Mouse (Mus musculus): ENCODE results near the gene Ticrr. TPM values are rescaled to one million over a fixed set of nuclear protein-coding genes. Genes with fewer than 3 reads are reported as not detected.

Gene Ticrr
- polyA plus RNA-seq, 1 experiment, result 19.3 TPM

DNA sequence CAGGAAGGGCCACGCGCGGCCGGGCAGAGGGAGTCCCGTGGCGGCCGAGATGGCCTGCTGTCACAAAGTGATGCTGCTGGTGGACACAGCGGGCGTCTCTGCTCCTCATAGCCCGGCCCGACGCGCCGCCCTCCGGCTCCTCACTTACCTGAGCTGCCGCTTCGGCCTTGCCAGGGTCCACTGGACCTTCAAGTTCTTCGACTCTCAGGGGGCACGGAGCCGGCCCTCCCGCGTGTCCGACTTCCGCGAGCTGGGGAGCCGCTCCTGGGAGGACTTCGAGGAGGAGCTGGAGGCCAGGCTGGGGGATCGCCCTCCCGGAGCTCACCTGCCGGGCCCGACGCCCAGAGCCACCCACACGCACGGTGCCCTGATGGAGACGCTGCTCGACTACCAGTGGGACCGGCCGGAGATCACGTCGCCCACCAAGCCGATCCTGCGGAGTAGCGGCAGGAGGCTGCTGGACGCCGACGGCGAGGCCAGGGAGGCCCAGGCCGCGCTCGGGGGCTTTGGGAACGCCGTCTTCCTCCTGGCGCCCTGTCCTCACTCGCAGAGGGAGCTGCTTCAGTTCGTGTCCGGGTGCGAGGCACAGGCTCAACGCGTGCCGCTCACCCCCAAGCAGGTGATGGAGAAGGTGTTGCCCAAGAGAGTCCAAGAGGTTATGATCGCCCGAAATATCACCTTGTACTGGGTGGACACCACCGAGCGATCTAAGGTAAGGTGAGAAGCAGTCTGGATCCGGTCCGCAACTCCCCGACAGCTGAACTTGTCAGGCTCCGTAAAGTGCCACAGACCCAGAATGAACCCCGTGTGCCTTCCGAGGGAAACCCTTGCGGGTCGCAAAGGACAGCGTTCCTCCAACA is 525 bp downstream of the Ticrr start:
- TF ChIP-seq GATA1 (IDR thresholded peaks at IDR 0.05; ENCODE audit: low read length), result no peak

DNA sequence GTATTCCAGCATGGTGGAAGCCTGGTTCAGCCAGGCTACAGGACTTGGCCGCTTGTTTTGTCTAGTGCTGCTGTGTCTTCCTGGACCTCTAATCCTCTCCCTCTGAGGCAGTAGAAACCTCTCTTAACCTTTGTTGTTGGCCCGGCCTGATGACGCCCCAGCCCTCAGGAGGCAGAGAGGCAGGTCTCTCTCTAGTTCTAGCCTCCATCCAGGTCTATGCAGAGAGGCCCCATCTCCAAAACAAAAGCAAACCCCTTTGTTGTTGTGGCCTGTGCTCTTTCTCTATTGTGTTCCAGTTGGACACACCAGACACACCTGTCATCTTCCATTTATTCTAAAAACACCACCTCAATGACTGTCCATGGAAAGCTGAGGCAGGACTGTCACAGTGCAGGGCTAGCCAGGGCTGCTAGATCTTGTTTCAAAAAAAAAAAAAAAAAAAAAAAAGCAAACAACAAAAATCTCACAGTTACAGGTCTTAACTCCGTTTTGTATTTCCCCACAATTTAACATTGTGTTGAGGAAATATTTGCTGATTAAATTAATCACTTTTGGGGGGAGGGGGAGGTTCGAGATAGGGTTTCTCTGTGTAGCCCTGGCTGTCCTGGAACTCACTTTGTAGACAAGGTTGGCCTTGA is 1.4 kb downstream of the Ticrr start:
- no peak for TF ChIP-seq GATA1 (IDR thresholded peaks at IDR 0.05; ENCODE audit: low read length)

DNA sequence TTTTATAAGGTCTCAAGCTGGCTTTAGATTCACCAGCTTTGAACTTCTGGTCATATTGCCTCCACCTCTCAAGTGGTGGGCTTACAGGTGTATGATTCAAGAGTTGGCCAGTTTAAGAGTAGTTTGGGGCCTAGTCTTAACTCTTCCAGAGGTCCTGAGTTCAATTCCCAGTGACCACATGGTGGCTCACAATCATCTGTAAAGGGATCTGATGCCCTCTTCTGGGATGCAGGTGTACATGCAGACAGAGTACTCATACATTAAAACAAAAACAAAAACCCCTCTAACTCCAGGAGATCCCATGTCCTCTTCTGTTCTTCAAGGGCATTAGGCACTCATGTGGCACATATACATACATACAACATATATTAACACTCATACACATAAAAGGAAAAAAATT is 6.7 kb downstream of the Ticrr start:
- no peak for TF ChIP-seq GATA1 (IDR thresholded peaks at IDR 0.05; ENCODE audit: low read length)

DNA sequence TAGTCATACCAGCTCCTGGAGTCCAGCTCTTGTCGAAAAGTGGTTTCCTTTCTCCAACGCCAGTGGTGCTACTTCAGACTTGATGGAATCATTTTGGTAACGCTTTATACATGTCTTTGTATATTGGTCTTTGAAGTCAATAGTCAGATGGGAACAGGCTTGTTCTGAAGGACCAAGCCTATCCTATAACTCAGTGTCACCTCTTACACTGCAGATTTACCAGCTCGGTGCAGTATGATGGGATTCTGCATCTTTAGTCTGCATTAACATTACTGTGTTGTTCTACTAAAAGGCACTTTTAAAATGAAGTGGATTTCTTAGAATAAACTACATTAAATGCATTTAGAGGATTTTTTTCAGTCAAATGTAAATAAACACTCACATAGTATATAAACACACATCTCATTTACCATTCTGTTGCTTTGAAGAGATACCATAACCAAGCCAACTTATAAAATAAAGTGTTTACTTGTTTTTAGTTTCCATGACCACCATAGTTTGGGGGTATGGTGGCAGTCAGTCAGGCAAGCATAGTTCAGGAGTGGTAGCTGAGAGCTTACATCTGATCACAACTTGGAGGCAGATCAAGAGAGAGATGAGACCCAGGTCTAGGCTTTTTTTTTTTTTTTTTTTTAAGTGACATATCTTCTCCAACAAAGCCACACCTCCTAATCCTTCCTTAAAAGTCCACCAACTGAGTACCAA is 11.1 kb downstream of the Ticrr start:
- TF ChIP-seq GATA1 (IDR thresholded peaks at IDR 0.05; ENCODE audit: low read length), result no peak

DNA sequence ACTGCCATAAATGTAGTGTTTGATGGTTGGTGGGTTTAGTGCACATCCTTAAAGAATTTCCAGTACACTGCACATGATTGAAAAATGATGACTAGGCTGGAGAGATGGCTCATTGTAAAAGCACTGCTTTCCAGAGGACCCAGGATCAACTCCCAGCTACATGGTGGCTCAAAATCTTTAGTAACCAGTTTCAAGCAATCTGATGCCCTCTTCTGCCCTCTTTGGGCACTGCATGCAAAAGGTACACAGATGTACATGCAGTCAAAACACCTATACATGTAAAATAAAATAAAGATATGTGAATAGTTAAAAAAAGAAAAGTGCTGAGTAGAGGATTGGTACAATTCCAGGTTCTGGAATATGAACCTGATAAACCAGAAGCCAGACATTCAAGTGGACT is 19.2 kb downstream of the Ticrr start:
- TF ChIP-seq GATA1 (IDR thresholded peaks at IDR 0.05; ENCODE audit: low read length), result no peak

DNA sequence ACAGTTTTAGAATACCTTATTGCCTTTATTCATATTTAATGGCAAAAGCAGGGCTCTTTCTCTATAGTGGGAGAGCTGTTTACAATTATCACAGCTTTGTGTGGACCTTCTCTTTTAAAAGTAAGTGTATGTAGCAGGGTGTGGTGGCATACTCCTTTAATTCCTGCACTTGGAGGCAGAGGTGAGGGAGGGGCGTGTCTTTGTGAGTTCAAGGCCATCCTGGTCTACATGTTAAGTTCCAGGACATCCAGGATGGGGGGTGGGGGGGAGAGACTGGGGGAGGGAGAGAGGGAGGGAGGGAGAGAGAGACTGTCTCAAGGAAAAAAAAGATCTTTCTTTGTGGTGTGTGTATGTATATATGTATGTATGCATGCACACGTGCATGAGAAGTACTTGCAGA is 20.2 kb downstream of the Ticrr start:
- TF ChIP-seq GATA1 (IDR thresholded peaks at IDR 0.05; ENCODE audit: low read length), result no peak

DNA sequence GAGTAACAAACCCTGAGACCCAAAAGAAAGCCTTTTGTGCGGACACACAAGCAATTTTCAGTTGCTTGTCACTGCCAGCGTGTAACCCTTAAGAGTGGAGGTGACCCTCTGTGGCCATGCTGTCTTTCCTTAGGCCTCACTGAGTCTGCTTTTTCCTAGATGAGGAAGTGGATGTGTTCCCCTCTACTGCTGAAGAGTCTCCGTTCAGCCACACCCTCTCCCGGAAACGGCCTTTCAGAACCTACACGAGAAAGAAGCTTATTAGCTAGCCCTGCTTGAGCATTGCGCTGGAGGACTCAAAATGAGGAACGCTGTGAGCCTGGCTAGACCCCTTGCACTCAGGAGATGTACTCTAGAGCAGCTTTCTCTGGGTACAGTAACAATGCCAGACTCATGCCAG is 36.5 kb downstream of the Ticrr start:
- no peak for TF ChIP-seq GATA1 (IDR thresholded peaks at IDR 0.05; ENCODE audit: low read length)

DNA sequence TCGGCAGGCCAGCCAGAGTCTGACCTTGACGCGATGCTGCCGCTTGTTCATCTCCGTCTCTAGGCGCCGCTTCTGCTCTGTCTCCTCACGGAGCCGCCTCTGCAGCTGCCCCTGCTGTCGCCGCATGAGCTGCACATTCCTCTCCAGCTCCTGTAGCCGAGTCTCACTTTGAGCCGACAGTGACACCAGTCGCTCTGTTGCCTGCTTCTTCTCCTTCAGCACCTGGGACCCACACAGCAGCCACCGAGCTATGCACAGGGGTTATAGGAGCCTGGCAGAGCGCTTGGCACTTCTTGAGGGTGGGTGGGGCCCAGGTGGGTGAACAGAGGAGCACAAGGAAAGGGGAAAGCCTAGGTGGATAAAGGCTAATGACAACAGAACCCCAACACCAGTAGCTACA is 42.8 kb downstream of the Ticrr start:
- no peak for TF ChIP-seq GATA1 (IDR thresholded peaks at IDR 0.05; ENCODE audit: low read length)

DNA sequence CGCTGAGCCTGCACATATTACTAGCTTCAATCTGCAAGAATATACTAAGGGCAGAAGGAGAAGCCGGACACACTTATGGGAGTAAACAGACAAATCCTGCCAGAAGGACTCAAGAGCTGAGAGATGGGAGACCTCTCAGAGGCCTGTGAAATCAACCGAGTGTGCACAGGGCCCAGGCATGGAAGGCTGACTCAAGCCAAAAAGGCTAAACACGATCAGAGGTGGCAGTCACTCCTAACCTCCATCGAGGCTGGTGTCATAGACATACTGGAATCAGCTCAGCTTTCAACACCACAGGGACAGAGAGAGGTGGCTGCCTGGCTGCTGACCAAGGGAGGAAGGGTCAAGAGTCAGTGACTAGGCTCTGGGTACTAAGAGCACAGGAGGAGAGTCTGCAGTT is 45.2 kb downstream of the Ticrr start:
- no peak for TF ChIP-seq GATA1 (IDR thresholded peaks at IDR 0.05; ENCODE audit: low read length)

DNA sequence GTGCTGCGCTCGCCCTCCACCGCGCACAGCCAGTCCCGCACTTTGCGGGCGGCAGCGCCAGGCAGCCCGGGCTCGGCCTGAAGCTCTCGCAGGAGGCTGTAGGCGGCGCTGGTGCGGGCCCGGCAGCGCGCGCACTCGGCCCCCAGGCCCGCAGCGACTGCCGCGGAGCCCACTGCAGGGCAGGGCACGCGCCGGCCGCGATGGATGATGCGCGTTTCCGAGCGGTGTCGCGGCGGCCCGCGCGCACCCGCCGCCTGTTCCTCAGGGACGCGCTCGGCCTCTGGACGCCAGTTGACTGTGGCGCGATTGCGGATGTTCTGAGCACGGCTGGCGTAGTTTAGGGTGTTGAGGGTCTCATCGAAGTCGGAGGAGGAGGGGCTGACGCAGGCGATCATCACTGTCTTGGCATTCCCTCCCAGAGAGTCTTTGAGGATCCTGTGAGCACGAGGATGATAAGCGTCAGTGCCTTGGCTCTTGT is 50.2 kb downstream of the Ticrr start:
- TF ChIP-seq GATA1 (IDR thresholded peaks at IDR 0.05; ENCODE audit: low read length), result no peak

DNA sequence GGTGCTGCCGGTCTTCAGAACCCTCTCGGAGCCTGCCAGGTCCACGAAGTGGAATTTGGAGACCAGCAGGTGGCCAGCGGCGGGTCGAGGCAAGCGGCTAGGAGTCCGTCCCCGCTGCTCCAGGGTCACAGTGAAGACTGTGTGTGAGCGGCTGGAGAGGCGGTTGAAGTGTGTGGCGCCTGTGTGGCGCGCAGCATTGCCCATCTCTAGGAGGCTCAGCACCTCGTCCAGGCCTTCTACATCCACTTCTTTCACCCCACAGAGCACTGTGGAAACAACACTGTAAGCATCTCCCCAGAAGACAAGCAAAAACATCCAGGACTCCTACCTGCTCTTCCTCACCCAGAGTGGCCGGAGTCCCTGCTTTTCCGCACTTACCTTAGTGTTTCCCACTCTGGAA is 50.8 kb downstream of the Ticrr start:
- no peak for TF ChIP-seq GATA1 (IDR thresholded peaks at IDR 0.05; ENCODE audit: low read length)

DNA sequence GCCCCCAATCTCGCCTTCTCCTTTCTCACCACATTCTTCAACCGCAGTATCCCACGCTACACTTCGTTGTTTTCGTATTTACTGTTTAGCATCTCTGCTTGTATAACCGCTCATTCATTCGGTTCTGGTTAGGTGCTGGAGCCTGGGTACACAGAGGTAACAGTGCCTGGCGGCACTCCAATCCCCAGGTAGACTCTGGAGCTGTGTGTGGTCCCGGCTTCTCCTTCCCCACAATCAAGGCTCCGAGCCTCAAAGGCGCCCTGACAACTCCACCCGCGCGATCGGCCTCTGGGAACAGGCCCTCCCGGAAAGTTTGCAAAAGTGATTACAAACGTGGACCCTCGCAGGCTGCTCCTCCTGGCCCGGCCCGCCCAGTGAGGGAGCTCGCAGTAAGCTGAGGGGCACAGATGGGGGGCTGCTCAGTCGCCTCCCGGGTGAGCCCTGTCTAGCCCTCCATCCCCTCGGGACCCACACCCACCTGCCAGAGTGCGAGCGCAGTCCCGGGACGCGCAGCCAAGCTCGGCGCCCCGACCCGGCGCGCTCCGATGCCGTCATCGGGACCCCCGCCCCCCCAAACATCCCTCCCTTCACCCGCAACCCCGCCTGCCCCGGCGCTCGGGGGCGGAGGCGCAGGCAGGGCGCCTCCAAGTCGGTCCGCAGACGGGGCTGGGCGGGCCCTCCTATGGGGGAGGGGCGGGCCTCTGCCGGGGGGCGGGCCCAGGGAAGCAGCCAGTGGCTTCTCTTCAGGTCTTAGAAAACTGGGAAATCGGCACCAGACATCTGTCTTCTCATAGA is 55.4 kb downstream of the Ticrr start, which contains the start of gene Kif7:
Kif7 (minus strand) TSS at position 534 of the 795 bp plus-strand sequence.
- TF ChIP-seq GATA1 (IDR thresholded peaks at IDR 0.05; ENCODE audit: low read length), result no peak

DNA sequence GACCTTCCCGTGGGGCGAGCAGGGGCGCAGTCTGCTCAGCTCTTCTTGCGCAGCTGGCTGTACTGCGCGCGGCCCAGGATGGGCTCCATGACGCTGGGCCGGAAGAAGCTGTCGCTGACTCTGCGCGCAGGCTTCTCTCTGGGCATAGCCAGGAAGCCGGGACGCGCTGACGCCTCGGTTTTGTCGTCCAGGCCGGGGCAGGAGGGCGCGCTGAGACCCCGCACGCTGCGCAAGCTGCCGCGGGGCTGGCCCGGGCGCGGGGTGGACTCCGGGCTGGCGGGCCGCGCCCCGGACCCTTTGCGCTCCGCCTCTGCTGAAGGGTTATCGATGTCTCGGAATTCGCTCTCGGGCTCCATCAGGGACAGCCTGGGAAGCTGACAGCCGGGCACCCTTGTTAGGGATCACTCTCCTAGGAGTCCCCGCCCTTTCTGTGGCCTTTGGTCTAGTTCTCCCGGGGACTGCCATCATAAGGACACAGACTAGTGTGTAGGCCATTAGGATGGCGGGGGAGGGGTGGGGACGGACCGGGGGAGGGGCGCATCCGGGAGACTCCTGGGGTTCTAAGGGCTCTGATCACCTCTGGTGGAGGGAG is 61.5 kb downstream of the Ticrr start:
- TF ChIP-seq GATA1 (IDR thresholded peaks at IDR 0.05; ENCODE audit: low read length), result no peak

DNA sequence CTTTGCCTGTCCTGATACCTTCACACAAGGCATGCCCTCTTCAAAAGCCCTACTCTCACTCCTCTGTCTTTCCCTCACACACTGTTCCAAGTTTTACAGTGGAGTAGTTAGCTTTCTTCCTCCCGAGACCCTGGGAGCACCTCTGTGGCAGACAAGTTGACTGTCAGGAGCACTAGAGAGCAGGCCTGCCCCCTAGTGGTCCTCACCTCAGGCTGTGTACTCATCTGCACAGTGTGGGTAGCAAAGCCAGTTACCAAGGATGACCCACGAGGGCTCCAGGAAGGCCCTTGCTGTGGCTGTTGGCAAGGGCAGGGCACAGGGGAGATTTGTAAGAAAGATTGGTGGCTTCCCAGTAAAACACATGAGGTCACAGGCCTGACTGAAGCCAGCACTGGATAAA is 67.1 kb downstream of the Ticrr start:
- no peak for TF ChIP-seq GATA1 (IDR thresholded peaks at IDR 0.05; ENCODE audit: low read length)

DNA sequence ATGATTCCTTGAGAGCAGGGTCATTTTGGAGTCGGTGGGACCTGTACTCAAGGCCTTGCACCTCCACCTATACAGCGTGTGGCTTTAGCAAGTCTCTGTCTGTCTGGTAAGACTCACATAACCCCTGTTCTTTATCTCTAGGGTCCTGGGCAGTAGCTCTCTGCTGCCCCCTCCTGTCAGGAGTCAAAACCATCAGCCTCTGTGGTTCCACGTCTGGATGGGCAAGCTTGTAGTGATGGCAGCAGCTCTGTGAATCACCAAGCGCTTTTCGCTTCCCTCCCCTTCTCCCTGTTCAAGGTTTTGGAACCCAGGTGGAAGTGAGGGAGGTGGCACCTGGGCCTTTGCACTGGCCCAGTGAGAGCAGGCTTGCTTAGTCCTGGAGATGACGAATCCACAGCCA is 68.2 kb downstream of the Ticrr start:
- no peak for TF ChIP-seq GATA1 (IDR thresholded peaks at IDR 0.05; ENCODE audit: low read length)

Measured in G1E-ER4 (cell line).